Mouse (Mus musculus): ENCODE results near the gene Igf2bp2. TPM values are rescaled to one million over a fixed set of nuclear protein-coding genes. Genes with fewer than 3 reads are reported as not detected.

Igf2bp2 gene
- total RNA-seq, 2 experiments from 2014 or later = 3.5 to 6.5 TPM

GRCm38 (mm10) chr16:22106012-22106584 is 57.0 kb downstream of the Igf2bp2 start:
- no peak for DNase-seq

- DNase-seq = no peak
These were observed 63.0 kb downstream of the Igf2bp2 start for GRCm38 (mm10) chr16:22100067-22100466.

GRCm38 (mm10) chr16:22097659-22098058 is 65.4 kb downstream of the Igf2bp2 start:
- no peak for DNase-seq

GRCm38 (mm10) chr16:22095751-22096150 is 67.3 kb downstream of the Igf2bp2 start:
- DNase-seq = no peak

GRCm38 (mm10) chr16:22091255-22091783 is 71.8 kb downstream of the Igf2bp2 start:
- DNase-seq = no peak

GRCm38 (mm10) chr16:22085411-22085810 is 77.7 kb downstream of the Igf2bp2 start:
- no peak for DNase-seq

- DNase-seq = no peak
These were observed 82.9 kb downstream of the Igf2bp2 start for GRCm38 (mm10) chr16:22080125-22080710.

GRCm38 (mm10) chr16:22076620-22076941 is 86.5 kb downstream of the Igf2bp2 start:
- no peak for DNase-seq

GRCm38 (mm10) chr16:22075829-22076619 is 87.1 kb downstream of the Igf2bp2 start:
- no peak for DNase-seq

GRCm38 (mm10) chr16:22075067-22075466 is 88.0 kb downstream of the Igf2bp2 start:
- DNase-seq = no peak

- DNase-seq = no peak
These were observed 91.7 kb downstream of the Igf2bp2 start for GRCm38 (mm10) chr16:22071361-22071760.

GRCm38 (mm10) chr16:22067406-22067805 is 95.7 kb downstream of the Igf2bp2 start:
- peak; percentile 56 for DNase-seq

- DNase-seq = no peak
These were observed 97.6 kb downstream of the Igf2bp2 start for GRCm38 (mm10) chr16:22065536-22065935.

GRCm38 (mm10) chr16:22062284-22062683 is 100.8 kb downstream of the Igf2bp2 start:
- no peak for DNase-seq

GRCm38 (mm10) chr16:22061555-22062160 is 101.4 kb downstream of the Igf2bp2 start:
- no peak for DNase-seq

GRCm38 (mm10) chr16:22060416-22060815 is 102.7 kb downstream of the Igf2bp2 start:
- no peak for DNase-seq

GRCm38 (mm10) chr16:22058871-22059270 is 104.2 kb downstream of the Igf2bp2 start:
- no peak for DNase-seq

GRCm38 (mm10) chr16:22057498-22057897 is 105.6 kb downstream of the Igf2bp2 start:
- DNase-seq = no peak

GRCm38 (mm10) chr16:22053411-22053810 is 109.7 kb downstream of the Igf2bp2 start:
- DNase-seq = no peak

- no peak for DNase-seq
These were observed 116.2 kb downstream of the Igf2bp2 start for GRCm38 (mm10) chr16:22046739-22047366.

- DNase-seq = no peak
These were observed 117.2 kb downstream of the Igf2bp2 start for GRCm38 (mm10) chr16:22045930-22046329.

GRCm38 (mm10) chr16:22043830-22044229 is 119.3 kb downstream of the Igf2bp2 start:
- no peak for DNase-seq
